Mouse (Mus musculus): ENCODE results near the gene Pilrb2.

Gene Pilrb2

GRCm38 (mm10) chr5:137831506-137831905 is 40.1 kb downstream of the Pilrb2 start:
- no peak for DNase-seq (ENCODE audit: low spot score)

DNA sequence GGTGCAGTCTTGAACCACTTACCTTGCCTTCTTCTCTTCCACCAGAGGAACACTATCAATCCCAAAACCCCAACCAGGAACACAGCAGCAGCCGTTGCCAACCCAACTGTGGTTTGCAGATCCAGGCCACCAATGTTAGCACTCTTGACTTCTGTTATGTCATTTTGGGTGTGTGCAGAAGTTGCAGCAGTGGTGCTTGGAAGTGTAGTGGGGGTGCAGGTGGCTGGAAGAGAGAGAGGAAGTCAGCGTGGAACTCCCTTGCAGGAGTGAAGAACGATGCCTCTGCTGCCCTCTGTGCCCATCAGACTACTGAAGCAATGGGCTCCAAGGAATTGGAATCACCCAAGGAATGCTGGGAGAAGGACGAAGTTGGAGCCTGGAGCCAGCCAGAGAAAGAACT is 40.5 kb downstream of the Pilrb2 start:
- DNase-seq (ENCODE audit: low spot score) = no peak

- DNase-seq (ENCODE audit: low spot score) = no peak
Measured at GRCm38 (mm10) chr5:137830238-137830637, 41.4 kb downstream of the Pilrb2 start.

DNA sequence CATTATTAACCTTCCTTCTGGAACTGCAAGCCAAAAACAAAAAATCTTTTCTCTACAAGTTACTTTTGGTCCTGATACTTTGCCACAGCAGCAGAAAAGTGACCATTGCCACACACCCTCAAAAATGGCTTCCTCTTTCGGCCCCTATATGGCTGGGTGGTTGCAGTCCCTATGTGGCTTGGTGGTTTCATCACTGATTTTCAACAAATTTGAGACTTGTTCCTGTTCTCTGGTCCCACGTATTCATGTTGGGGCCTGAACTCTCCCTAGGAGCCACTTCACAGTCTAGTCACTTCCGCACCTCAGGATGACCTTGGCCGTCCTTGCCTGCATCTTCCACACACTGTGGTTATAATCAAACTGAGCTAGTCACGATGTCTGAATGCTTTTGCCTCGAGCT is 42.9 kb downstream of the Pilrb2 start:
- DNase-seq (ENCODE audit: low spot score) = no peak

DNA sequence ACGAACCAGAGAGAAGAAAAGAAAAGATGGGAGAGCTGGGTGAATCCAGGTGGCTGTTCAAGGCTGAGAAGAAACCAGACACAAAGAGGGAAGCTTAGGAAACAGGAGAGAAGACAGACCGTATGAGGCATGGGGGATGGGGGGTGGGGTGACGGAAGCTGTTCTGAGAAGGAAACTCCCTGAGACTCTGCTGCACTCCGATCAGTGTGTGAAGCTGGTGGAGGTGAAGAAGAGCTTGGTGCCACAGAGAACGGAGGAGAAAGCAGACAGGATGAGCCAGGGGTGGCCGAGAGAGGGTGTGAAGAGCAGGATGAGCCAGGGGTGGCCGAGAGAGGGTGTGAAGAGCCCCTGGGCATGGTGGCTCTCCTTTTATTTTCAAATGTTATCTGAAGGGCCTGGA is 45.2 kb downstream of the Pilrb2 start:
- DNase-seq (ENCODE audit: low spot score) = no peak

GRCm38 (mm10) chr5:137825971-137826370 is 45.6 kb downstream of the Pilrb2 start:
- DNase-seq (ENCODE audit: low spot score) = no peak

- DNase-seq (ENCODE audit: low spot score) = no peak
Measured at GRCm38 (mm10) chr5:137825030-137825429, 46.6 kb downstream of the Pilrb2 start.

DNA sequence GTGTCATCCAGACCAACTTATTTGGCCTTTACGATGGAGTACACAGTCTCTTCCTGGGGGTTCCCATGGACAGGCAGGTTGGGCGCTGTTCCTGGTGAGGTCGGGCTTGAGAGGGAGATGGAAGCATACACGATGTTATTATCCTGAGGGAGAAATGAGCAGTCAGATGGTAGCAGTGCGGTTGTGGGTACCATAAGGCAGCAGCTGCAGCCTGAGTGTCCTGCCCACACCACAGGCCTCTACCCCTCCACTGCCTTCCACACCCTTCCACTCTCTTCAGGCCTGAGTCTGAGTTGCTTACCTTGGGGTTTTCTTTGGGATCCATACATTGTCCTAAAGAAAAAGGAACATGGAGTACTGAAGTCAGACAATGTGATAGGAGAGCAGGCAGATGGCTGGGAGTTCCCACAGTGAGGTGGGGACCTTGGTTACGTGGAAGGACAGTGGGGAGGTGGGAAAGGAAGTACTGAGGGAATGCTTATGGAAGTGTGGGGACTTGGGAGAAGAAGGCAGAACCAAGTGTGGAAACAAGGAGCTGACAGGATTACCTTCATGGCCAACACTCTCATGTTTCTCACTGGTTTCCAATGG is 48.1 kb downstream of the Pilrb2 start:
- no peak for DNase-seq (ENCODE audit: low spot score)

- DNase-seq (ENCODE audit: low spot score) = no peak
Measured at GRCm38 (mm10) chr5:137822602-137823001, 49.0 kb downstream of the Pilrb2 start.

GRCm38 (mm10) chr5:137822126-137822525 is 49.5 kb downstream of the Pilrb2 start:
- no peak for DNase-seq (ENCODE audit: low spot score)

DNA sequence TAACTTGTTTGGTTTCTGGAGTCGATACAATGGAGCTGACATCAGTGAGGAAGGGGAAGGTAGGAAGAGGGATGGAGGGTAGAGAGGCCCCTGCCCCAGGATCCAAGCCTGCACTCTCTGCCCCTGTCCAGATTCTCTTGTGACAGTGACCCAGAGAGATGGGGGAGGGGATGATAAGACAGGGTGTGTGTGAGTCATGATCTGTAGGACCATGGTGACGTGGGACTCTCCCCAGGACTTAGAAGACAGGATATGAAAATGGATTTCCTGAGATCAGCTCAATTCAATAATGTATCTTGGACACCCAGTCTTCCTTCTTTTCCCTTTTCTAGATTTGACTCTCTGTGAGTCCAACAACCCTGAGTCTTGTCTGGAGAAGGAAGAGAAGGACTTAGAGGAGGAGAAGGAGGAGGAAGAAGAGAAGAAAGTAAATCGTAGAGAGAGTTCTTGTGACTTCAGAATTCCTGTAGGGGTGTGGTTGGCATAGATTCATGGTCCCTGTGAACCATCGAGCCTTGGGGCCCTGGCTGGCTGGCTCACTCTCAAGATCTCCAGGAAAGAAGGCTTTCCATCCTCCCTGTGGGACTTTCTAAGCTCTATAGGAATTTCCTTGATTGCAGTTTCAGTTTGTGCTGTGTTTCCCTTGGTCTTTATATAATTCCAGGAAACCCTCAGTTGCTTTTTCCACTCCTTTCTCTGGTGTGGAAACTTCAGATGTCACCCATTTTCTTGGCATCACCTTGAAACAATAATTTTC is 54.0 kb downstream of the Pilrb2 start:
- DNase-seq (ENCODE audit: low spot score) = no peak
